8 mouse cellular contexts compared by ENCODE assay signal in the genomic region with DNA sequence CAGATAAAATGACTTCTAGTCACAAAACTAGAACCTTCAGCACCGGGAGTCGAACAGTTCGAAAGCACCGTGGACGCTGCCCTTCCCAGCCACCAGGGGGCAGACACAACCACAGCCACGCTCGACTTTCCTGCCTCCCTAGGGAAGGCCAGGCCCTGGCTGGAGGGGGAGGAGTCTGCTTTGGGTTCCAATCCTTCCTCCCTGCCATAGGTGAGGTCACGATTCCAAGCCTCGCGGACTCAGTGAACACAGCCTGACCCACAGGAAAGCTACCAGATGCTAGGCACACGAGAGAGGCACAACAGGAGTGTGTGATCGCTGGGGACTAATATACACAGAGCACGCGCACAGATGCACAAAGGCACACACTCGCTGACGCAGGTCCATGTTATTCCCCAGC. TPM values are rescaled to one million over a fixed set of nuclear protein-coding genes. Genes with fewer than 3 reads are reported as not detected.
DNase-seq lines count a peak whose midpoint lies in the region; ATAC-seq lines count a peak whose summit lies in the region.

No protein-coding gene starts in this region.

- no peak overlapping the region for H3K4me3 ChIP-seq in embryonic facial prominence, embryonic 11.5 days (ENCODE audit: low read depth, low read length)
- 0 out of 2 replicates have a peak overlapping the region, but pooled peaks have one; percentile 10 for H3K4me3 ChIP-seq in kidney, embryonic 15.5 days (replicated peaks)
- H3K4me3 ChIP-seq in liver, embryonic 12.5 days: peak overlapping the region; percentile 21; the same call in 1 of the 2 replicates
- no peak overlapping the region; the same call in 1 of the 2 replicates for H3K4me3 ChIP-seq in neural tube, embryonic 15.5 days (replicated peaks)

- no peak for ATAC-seq in embryonic facial prominence, embryonic 11.5 days (replicated peaks; ENCODE audit: insufficient number of reproducible peaks, low FRiP score, low TSS enrichment, low read depth)
- ATAC-seq in kidney, embryonic 15.5 days (replicated peaks; ENCODE audit: low FRiP score): peak; percentile 45; the same call in 1 of the 2 replicates
- ATAC-seq in liver, embryonic 12.5 days: peak; percentile 57
- ATAC-seq in neural tube, embryonic 15.5 days (ENCODE audit: low FRiP score): no peak

- H3K9ac ChIP-seq in embryonic facial prominence, embryonic 11.5 days (replicated peaks; ENCODE audit: low read length): no peak overlapping the region
- H3K9ac ChIP-seq in kidney, embryonic 15.5 days: no peak overlapping the region
- H3K9ac ChIP-seq in liver, embryonic 12.5 days: peak overlapping the region; percentile 17; the same call in 1 of the 2 replicates
- no peak overlapping the region for H3K9ac ChIP-seq in neural tube, embryonic 15.5 days (replicated peaks)

- 21% methylated on average over 16 of the region's 16 CpGs for WGBS in embryonic facial prominence, embryonic 11.5 days
- WGBS in kidney, embryonic 15.5 days: 29% methylated on average over 16 of the region's 16 CpGs
- WGBS in liver, embryonic 12.5 days (ENCODE audit: insufficient replicate concordance): 19% methylated on average over 16 of the region's 16 CpGs
- WGBS in neural tube, embryonic 15.5 days: 17% methylated on average over 16 of the region's 16 CpGs

- no peak overlapping the region for H3K27ac ChIP-seq in embryonic facial prominence, embryonic 11.5 days (replicated peaks; ENCODE audit: low read depth, low read length)
- H3K27ac ChIP-seq in kidney, embryonic 15.5 days: no peak overlapping the region
- no peak overlapping the region for H3K27ac ChIP-seq in liver, embryonic 12.5 days
- H3K27ac ChIP-seq in neural tube, embryonic 15.5 days (replicated peaks): no peak overlapping the region

- peak; percentile 81 for DNase-seq in CD4-positive, CD25-positive, alpha-beta regulatory T cell, adult 2 months (ENCODE audit: low read depth, low spot score)
- peak; percentile 88 for DNase-seq in adrenal gland, postnatal 10 days
- peak; percentile 82 for DNase-seq in embryonic facial prominence, embryonic 11.5 days (ENCODE audit: low spot score)
- peak; percentile 77 to 87 for DNase-seq in heart, adult 9 months (ENCODE audit: low spot score in 2 of 2)
- peak; percentile 32 to 48 for DNase-seq in thymus, adult 18-20 months

- no peaks in the 10 kb centered on the region for H3K9me3 ChIP-seq in embryonic facial prominence, embryonic 11.5 days (replicated peaks; ENCODE audit: control insufficient read depth, low read length)
- H3K9me3 ChIP-seq in kidney, embryonic 15.5 days (replicated peaks): no peaks in the 10 kb centered on the region
- H3K9me3 ChIP-seq in liver, embryonic 12.5 days (replicated peaks): no peaks in the 10 kb centered on the region
- H3K9me3 ChIP-seq in neural tube, embryonic 15.5 days (replicated peaks): no peaks in the 10 kb centered on the region

- H3K4me2 ChIP-seq in embryonic facial prominence, embryonic 11.5 days (ENCODE audit: low read depth, low read length): no peak overlapping the region; the same call in 1 of the 2 replicates
- H3K4me2 ChIP-seq in kidney, embryonic 15.5 days: peak overlapping the region; percentile 44
- peak overlapping the region; percentile 55 for H3K4me2 ChIP-seq in liver, embryonic 12.5 days
- H3K4me2 ChIP-seq in neural tube, embryonic 15.5 days: peak overlapping the region; percentile 7; the same call in 1 of the 2 replicates

- no peaks in the 10 kb centered on the region; the same call in 1 of the 2 replicates for H3K4me1 ChIP-seq in embryonic facial prominence, embryonic 11.5 days (ENCODE audit: control insufficient read depth, insufficient read depth, low read length)
- peaks cover 28% of the 10 kb centered on the region for H3K4me1 ChIP-seq in kidney, embryonic 15.5 days
- H3K4me1 ChIP-seq in liver, embryonic 12.5 days: peaks cover 31% of the 10 kb centered on the region
- H3K4me1 ChIP-seq in neural tube, embryonic 15.5 days: peaks cover 36% of the 10 kb centered on the region

- no peaks in the 10 kb centered on the region for H3K27me3 ChIP-seq in embryonic facial prominence, embryonic 11.5 days (ENCODE audit: control insufficient read depth, insufficient read depth, low read length)
- no peaks in the 10 kb centered on the region for H3K27me3 ChIP-seq in kidney, embryonic 15.5 days
- H3K27me3 ChIP-seq in liver, embryonic 12.5 days (replicated peaks): no peaks in the 10 kb centered on the region
- no peaks in the 10 kb centered on the region for H3K27me3 ChIP-seq in neural tube, embryonic 15.5 days (replicated peaks)

- H3K36me3 ChIP-seq in embryonic facial prominence, embryonic 11.5 days (replicated peaks; ENCODE audit: control insufficient read depth, insufficient read depth, low read depth, low read length): no peaks in the 10 kb centered on the region
- H3K36me3 ChIP-seq in kidney, embryonic 15.5 days: no peaks in the 10 kb centered on the region
- H3K36me3 ChIP-seq in liver, embryonic 12.5 days: no peaks in the 10 kb centered on the region
- no peaks in the 10 kb centered on the region for H3K36me3 ChIP-seq in neural tube, embryonic 15.5 days

RNA-seq across cellular contexts. Expression of gene Plbd2, which starts 1.9 kb away (rescaled TPM):
- 10 to 100 TPM; 61.8 to 64.4 TPM for total RNA-seq in adrenal gland, postnatal 10 days (2021)
- 20.9 and 25.3 TPM in 2 replicates for polyA plus RNA-seq in embryonic facial prominence, embryonic 11.5 days (2014; fragmentation: Nextera tagmentation; extraction: Ambion mirVana)
- polyA plus RNA-seq in kidney, embryonic 15.5 days (2015; fragmentation: Nextera tagmentation; extraction: Ambion mirVana): 50.8 and 60.0 TPM in 2 replicates
- polyA plus RNA-seq in liver, embryonic 12.5 days (2016; fragmentation: Nextera tagmentation; extraction: Ambion mirVana): 23.2 and 27.4 TPM in 2 replicates
- 41.8 and 41.9 TPM in 2 replicates for polyA plus RNA-seq in neural tube, embryonic 15.5 days (2015; fragmentation: Nextera tagmentation; extraction: Ambion mirVana)

RNA-seq across cellular contexts. Expression of gene Slc8b1, which starts 5.6 kb away (rescaled TPM):
- total RNA-seq in adrenal gland, postnatal 10 days (2021): 10 to 100 TPM; 35.2 to 39.3 TPM
- 1.3 and 1.8 TPM in 2 replicates for polyA plus RNA-seq in embryonic facial prominence, embryonic 11.5 days (2014; fragmentation: Nextera tagmentation; extraction: Ambion mirVana)
- polyA plus RNA-seq in kidney, embryonic 15.5 days (2015; fragmentation: Nextera tagmentation; extraction: Ambion mirVana): 9.4 and 9.7 TPM in 2 replicates
- polyA plus RNA-seq in liver, embryonic 12.5 days (2016; fragmentation: Nextera tagmentation; extraction: Ambion mirVana): 4.2 and 6.0 TPM in 2 replicates
- 2.8 and 4.4 TPM in 2 replicates for polyA plus RNA-seq in neural tube, embryonic 15.5 days (2015; fragmentation: Nextera tagmentation; extraction: Ambion mirVana)

RNA-seq across cellular contexts. Expression of gene Sds, which starts 29.0 kb away (rescaled TPM):
- 10 to 100 TPM in 1 of 2 experiments, 1 to 10 TPM in 1; 2.5 to 20.1 TPM for total RNA-seq in adrenal gland, postnatal 10 days (2021)
- not detected in 2 replicates for polyA plus RNA-seq in embryonic facial prominence, embryonic 11.5 days (2014; fragmentation: Nextera tagmentation; extraction: Ambion mirVana)
- not detected in 2 replicates for polyA plus RNA-seq in kidney, embryonic 15.5 days (2015; fragmentation: Nextera tagmentation; extraction: Ambion mirVana)
- polyA plus RNA-seq in liver, embryonic 12.5 days (2016; fragmentation: Nextera tagmentation; extraction: Ambion mirVana): not detected in 2 replicates
- polyA plus RNA-seq in neural tube, embryonic 15.5 days (2015; fragmentation: Nextera tagmentation; extraction: Ambion mirVana): not detected in 2 replicates

RNA-seq across cellular contexts. Expression of gene Sdsl, which starts 32.8 kb away (rescaled TPM):
- total RNA-seq in adrenal gland, postnatal 10 days (2021): 10 to 100 TPM; 33.5 to 38.3 TPM
- 3.6 and 4.9 TPM in 2 replicates for polyA plus RNA-seq in embryonic facial prominence, embryonic 11.5 days (2014; fragmentation: Nextera tagmentation; extraction: Ambion mirVana)
- polyA plus RNA-seq in kidney, embryonic 15.5 days (2015; fragmentation: Nextera tagmentation; extraction: Ambion mirVana): 11.2 and 14.4 TPM in 2 replicates
- 1.1 TPM in 2 replicates for polyA plus RNA-seq in liver, embryonic 12.5 days (2016; fragmentation: Nextera tagmentation; extraction: Ambion mirVana)
- 7.9 TPM in 2 replicates for polyA plus RNA-seq in neural tube, embryonic 15.5 days (2015; fragmentation: Nextera tagmentation; extraction: Ambion mirVana)

Comparison
In these comparisons a context has a peak if more than half of its experiments do, and no peak if none do; other contexts are left out.
1. ATAC-seq: peak in kidney, embryonic 15.5 days (single experiment) and liver, embryonic 12.5 days (single experiment); none in embryonic facial prominence, embryonic 11.5 days (single experiment) and neural tube, embryonic 15.5 days (single experiment).
2. H3K4me3 ChIP-seq: peak in kidney, embryonic 15.5 days (single experiment) and liver, embryonic 12.5 days (single experiment); none in embryonic facial prominence, embryonic 11.5 days (single experiment) and neural tube, embryonic 15.5 days (single experiment).
3. Peak in every context shown above with its lines, with median percentiles within 50 percentile points of each other: DNase-seq.